Mouse (Mus musculus): ENCODE data around the gene Rnaseh2b. TPM values are rescaled to one million over a fixed set of nuclear protein-coding genes. Genes with fewer than 3 reads are reported as not detected.

Rnaseh2b gene
- total RNA-seq, 2 experiments from 2014 or later: 8.2 to 10.8 TPM

Other genes starting within 250 kb of the Rnaseh2b start
- gene Dleu7, start 458 bp downstream of the Rnaseh2b start, total RNA-seq (2021): 1 to 10 TPM; 6.0 to 7.0 TPM
- under 1 TPM; 0.16 to 0.30 TPM for gene Gucy1b2, start 163.7 kb downstream of the Rnaseh2b start, total RNA-seq (2021)